Mouse (Mus musculus): ENCODE measurements around the gene Epha3. TPM values are rescaled to one million over a fixed set of nuclear protein-coding genes. Genes with fewer than 3 reads are reported as not detected.

Gene Epha3
- polyA plus RNA-seq, 2 experiments, result 0.38 to 0.58 TPM

- Histone ChIP-seq H3K9ac (replicated peaks) (no peak overlapping the region), H3K4me1 (replicated peaks; ENCODE audit: control insufficient read depth in 2 of 2, insufficient read depth in 2 of 2, low read length in 1 of 2) (no peaks in the 10 kb centered on the region), H3K9me3 (ENCODE audit: control insufficient read depth, low read length) (no peaks in the 10 kb centered on the region), H3K27ac (no peak overlapping the region), H3K4me3 (ENCODE audit: insufficient read depth in 1 of 2, low read depth in 2 of 2, low read length in 2 of 2) (no peak overlapping the region), H3K36me3 (replicated peaks; ENCODE audit: control insufficient read depth, insufficient read depth, low read depth) (no peaks in the 10 kb centered on the region), H3K4me2 (ENCODE audit: low read depth) (no peak overlapping the region), H3K27me3 (ENCODE audit: control insufficient read depth, insufficient read depth, low read length) (no peaks in the 10 kb centered on the region)
- TF ChIP-seq CTCF (IDR thresholded peaks at IDR 0.05; ENCODE audit: low read depth), result no peak
- TF ChIP-seq EP300 (IDR thresholded peaks at IDR 0.05; ENCODE audit: low read depth), result no peak
- no peak for DNase-seq (ENCODE audit: low read depth in 3 of 3, low spot score in 3 of 3)
- ATAC-seq (ENCODE audit: insufficient read depth), result no peak
- WGBS (ENCODE audit: insufficient replicate concordance), result 68% methylated on average over 6 of the region's 6 CpGs
Measured at GRCm38 (mm10) chr16:63501456-63501855, 362.5 kb downstream of the Epha3 start.

- no peak for ATAC-seq (ENCODE audit: insufficient read depth)
- Histone ChIP-seq H3K27me3 (ENCODE audit: control insufficient read depth, insufficient read depth, low read length) (no peaks in the 10 kb centered on the region), H3K36me3 (replicated peaks; ENCODE audit: control insufficient read depth, insufficient read depth, low read depth) (no peaks in the 10 kb centered on the region), H3K9ac (replicated peaks) (no peak overlapping the region), H3K4me3 (ENCODE audit: insufficient read depth in 1 of 2, low read depth in 2 of 2, low read length in 2 of 2) (no peak overlapping the region), H3K4me1 (replicated peaks; ENCODE audit: control insufficient read depth in 2 of 2, insufficient read depth in 2 of 2, low read length in 1 of 2) (no peaks in the 10 kb centered on the region), H3K4me2 (ENCODE audit: low read depth) (no peak overlapping the region), H3K9me3 (ENCODE audit: control insufficient read depth, low read length) (no peaks in the 10 kb centered on the region), H3K27ac (no peak overlapping the region)
- DNase-seq (ENCODE audit: low read depth in 3 of 3, low spot score in 3 of 3), result no peak
- TF ChIP-seq EP300 (IDR thresholded peaks at IDR 0.05; ENCODE audit: low read depth) (no peak), CTCF (IDR thresholded peaks at IDR 0.05; ENCODE audit: low read depth) (no peak)
- 75% methylated on average over 4 of the region's 4 CpGs for WGBS (ENCODE audit: insufficient replicate concordance)
Measured at GRCm38 (mm10) chr16:63500975-63501393, 363.0 kb downstream of the Epha3 start.

All from liver, embryonic 14.5 days (tissue).